Mouse (Mus musculus) adrenal gland (tissue): ENCODE results near the gene Rcc2.

ENCODE experiments used
- intact Hi-C: fragments of 180-260 bp; cut with DNase I; formaldehyde crosslinking; loops from one replicate; pipeline ENCODE4 v1.15.1; 2025

Gene Rcc2

GRCm38 (mm10) chr4:140684141-140684871 lies 16.0 kb upstream of the Rcc2 start:
- intact Hi-C loops = no loop called here

DNA sequence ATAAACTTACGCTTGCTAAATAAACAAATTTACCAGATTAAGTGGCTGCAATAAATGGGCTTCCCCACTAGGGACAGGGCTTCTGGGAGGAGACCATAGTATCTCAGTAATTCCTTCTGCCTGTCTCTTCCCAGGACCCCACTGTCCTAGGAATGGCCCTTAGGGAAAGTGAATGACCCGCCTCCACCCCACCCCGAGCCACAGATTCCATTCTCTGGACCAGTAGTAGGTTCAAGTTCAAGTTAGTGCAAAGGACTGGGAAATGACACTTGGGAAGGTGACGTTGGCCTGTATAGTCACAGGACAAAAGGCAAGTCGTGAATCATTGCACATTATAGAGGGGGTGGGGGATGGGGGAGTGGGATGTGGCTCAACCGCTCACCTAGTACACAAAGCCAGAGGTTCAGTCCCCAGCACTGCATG lies 15.4 kb upstream of the Rcc2 start:
- intact Hi-C loops = no loop called here

GRCm38 (mm10) chr4:140688044-140688825 lies 12.1 kb upstream of the Rcc2 start:
- intact Hi-C loops = no loop called here

DNA sequence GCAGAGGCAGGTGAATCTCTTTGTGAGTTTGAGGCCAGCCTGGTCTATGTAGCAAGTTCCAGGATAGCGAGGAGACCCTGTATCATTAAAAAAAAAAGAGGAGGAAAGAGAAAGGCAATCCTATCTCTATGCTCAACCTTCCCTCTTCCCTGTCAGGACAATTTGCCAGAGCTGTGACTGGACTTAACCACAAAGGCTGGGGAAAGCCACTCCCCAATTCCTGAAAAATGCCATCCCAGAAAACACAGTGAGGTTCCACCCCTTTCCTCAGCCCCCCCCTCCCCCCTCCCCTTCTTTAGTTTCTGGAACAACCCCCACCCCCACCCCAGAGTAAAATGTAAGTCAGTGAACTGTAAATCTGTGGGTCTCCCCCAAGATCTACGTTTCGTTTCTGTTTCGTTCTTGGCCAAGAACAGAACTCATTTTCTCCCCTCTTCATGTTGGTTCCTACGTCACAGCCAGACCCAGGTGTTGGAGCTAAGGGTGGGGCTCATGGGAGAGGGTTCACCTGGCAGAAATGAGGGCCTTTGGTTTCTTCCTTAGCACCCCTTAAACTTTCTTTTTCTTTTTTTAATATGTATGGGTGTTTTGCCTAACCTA lies 11.4 kb upstream of the Rcc2 start:
- intact Hi-C loops = no loop called here

DNA sequence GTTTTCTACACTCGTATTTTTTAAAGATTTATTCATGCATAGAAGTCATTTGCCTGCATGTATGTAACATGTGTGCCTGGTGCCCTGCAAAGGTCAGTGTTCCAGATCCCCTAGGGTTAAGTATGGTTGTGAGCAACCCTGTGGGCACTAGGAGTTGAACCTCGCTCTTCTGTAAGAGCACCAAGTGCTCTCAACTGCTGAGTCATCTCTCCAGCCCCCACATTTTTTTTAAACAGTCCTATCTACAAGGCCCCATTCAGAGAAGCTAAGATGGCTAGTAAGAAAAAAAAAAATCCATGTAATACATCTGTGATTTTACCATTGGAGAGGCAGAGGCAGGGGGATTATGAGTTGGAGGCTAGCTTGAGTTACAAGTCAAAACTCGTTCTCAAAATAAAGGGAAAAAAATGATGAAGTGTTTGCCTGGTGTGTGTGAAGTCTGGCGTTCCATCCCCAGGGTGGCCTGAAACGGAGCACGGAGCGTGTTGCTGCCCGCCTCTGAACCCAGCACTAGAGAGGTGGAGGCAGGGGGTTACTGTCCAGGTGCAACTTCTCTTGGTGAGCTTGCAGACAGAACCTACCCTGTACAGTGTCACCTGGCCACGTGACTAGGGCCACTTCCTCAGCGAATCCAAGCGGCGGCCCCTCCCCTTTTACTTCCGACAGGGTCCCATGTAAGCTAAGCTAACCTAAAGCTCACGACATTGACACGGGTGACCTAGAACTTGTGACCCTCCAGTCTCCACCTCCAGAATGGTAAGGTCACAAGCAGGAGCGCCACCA lies 10.3 kb upstream of the Rcc2 start:
- intact Hi-C loops = no loop called here

- intact Hi-C loops = no loop called here
These were observed 8.9 kb upstream of the Rcc2 start for GRCm38 (mm10) chr4:140691481-140691880.

DNA sequence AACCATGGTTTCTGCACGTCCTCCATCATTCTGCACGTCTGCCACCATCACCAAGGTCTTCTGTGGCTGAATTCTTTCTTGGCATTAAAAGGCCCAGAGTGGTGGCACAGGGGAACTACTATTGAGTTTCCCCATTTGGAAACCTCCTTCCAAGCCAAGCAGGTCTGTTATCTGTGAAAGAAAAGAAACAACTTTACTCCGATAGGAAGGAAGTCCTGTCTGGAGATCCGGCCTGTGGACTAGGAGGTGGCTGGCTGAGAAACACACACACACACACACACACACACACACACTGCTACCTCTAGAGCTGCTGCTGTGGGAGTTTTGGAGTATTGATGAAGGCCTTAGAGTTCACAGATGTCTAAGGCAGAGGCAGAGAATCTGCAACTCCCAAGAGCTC lies 6.8 kb upstream of the Rcc2 start:
- intact Hi-C loops = no loop called here

DNA sequence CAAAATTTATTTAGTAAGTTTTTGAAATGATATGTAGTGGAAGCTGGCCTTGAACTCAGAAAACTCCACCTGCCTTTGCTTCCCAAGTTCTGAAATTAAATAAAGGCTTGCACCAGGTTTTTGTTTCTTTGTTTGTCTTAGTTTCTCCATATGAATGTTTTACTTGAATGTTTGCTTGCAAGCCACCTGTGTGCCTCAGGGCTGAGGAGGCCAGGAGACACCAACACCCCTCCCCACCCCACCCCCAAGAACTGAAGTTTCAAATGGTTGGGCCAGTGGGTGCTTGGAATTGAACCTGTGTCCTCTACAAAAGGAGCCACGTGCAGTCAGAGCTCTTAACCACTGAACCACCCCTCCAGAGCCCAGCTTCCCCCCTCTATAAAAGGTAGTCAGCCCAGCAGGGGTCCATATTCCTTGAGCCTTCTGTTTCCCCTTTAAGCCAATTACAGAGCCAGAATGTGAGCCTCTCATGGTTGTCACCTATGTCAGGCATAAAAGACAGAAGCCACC lies 5.7 kb upstream of the Rcc2 start:
- intact Hi-C loops = no loop called here

DNA sequence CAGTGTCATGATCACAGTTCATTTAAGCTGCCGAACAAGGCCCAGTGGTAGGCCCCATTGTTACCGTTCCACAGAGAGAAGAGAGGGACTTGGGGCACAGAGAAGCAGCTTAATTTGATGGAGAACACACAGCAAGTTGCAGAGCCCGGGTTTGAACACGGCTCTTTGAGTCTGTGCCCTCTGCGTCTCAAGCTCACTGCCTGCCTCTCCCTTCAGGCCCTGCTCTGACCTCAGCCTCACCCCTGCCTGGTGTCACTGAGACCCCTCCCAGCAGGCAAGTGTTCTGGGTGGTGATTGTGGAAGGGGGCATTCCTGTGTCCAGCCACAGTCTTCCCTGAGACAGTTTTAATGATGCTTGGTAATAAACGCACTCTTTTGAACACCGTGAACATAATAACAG lies 5.2 kb upstream of the Rcc2 start:
- intact Hi-C loops = no loop called here

DNA sequence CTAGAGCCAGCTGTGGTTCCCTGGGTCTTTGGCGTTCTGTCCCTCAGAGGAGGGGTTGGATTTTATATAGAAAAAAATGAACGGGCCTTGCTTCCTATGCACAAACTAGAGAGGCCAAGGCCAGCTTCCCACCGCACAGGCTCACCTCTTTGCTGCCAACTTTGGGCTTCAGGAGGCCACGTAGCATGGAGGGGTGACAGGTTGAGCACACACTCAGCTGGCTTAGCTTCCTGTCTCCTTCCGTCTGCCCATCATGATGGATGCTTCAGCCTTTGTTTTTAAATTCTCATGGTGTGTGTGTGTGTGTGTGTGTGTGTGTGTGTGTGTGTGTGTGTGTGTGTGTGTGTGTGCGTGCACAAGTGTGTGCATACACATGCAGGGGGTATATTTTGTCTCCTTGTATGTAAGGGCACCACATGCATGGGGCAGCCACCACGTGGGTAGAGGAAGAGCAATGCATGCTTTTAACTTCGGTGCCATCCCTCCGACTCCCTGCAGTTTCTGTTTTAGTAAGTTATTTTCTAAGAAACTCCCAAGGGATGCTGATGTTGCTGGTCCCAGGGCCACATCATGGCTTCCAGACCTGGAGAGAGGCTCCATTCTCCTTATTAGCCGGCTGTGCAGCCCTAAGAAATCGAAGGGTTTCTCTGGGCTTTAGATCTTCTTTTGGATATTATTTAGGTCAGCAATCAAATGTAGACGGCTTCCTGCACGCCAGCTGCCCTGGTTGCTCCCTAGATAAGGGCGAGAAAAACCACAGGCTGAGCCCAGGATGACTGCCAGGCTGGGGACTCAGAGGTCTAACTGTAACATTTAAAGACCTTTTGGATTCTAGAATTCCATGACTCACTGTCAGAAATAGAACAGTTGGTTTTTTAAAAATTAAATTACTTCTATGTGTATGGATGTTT lies 4.4 kb upstream of the Rcc2 start:
- intact Hi-C loops = no loop called here

DNA sequence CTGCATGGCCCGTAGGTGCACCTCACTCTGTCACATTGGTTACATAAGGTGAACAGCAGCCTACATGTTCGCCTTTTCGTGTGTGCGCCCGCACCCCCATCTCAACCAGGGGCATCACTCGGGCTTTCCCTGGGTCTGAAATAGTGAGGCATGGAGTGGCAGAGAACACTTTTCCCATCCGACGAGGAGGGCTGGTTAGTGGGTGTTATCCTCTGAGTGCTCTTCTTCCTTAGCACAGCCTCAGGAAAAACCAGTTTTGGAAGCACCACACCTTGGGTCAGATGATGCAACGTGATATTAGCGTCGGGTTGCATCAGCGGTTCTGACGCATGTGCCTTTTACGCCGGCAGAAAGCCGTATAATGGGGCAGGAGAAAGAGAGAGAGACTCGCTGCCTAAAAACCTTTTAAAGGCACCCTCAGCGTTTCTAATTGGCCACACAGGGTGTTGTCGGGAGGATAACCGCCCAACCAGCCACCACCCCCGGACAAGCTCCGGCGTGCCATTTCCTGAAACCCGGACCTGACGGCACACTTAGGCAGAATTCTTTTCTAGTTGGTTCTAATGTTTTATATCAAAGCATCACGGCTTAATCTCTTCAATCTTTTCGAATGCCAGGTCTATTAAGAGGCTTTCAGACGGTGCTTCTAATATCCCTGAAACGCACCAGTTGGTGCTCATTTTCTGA lies 757 bp upstream of the Rcc2 start:
- intact Hi-C loops = no loop called here

DNA sequence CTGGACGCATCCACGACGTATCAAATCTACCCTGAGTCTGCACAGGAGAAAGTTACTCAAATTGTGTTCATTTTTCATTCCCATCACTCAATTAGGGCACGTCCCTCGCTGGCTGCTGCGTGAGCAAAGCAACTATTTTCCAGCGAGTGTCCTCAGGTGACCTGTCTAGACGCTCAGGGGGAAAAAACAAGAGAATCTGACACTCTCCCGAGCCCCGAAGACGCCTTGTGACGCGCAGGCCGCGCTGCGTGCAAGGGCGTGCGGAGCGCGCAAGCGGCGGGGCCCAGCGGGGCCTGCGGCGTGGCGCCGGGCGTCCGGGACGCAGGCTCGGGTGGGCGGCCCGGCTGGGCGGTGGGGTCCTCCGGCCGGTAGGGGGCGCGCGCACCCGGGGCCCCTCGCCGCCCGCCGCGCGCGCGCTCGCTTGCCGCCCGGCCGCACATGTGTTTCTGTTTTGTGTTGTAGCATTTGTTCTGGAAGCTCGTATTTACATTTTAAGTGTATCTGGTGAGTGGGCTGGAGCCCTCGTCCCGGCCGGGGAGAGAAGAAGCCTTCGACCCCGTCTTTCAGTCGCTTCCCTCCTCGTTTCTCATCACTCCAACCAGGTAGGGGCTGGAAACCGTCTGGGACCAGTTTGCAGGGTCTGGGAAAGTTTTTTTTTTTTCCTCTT lies 841 bp downstream of the Rcc2 start:
- intact Hi-C loops = no loop called here

DNA sequence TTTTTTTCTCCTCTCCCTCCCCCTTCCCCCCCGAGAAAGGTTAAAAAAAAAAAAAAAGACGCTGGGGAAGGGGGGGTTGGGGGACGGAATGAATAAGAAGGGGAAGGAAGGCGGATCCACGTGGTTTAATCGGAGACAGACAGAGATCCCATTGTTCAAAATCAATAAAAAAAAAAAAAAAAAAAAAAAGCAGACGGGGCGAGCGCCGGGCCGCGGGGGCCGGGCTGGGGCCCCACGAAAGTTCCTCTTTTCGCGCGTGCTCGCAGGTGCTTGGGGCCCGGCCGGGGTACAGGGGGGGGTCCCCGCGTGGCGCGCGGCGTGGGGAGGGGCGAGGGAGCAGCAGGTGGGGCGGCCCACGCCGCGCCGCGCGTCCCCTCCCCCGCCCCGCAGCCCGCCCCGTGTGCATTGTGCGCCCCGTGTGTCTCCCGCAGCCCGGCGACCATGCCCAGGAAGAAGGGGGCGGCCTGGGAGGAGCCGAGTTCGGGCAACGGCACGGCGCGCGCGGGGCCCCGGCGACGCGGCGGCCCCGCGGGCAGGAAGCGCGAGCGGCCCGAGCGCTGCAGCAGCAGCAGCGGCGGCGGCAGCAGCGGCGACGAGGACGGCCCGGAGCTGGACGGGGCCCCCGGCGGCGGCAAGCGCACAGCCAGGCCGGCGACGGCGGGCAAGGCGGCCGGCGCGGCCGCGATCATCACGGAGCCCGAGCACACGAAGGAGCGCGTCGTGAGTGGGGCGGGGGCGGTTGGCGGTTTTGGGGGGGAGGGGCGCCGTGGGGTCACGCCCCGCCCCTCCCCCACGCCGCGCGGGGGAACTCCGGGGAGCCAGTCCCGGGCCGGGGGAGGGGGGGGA lies 1.6 kb downstream of the Rcc2 start:
- intact Hi-C loops = no loop called here

GRCm38 (mm10) chr4:140702611-140703327 lies 2.4 kb downstream of the Rcc2 start:
- intact Hi-C loops = no loop called here

DNA sequence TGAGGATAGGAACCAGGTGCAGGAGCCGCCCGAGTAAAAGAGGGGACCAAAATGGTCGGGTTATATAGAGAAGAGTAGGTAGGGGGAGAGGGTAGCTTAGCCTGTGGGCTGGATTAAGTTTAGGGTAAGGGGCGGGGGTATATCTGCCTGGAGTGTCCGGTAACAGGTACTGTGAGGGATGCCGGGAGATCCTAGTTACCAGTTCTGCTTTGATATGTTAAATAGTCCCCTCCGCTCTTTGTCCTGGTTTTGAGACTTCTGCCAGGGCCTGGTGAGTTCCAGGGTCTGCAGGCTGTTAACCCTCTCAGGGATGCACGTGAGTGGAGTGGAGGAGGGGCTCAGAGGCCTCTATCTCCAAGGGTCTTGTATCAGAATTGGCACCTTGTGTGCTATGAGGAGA lies 3.3 kb downstream of the Rcc2 start:
- intact Hi-C loops = no loop called here

- intact Hi-C loops = no loop called here
These were observed 3.8 kb downstream of the Rcc2 start for GRCm38 (mm10) chr4:140704166-140704565.

DNA sequence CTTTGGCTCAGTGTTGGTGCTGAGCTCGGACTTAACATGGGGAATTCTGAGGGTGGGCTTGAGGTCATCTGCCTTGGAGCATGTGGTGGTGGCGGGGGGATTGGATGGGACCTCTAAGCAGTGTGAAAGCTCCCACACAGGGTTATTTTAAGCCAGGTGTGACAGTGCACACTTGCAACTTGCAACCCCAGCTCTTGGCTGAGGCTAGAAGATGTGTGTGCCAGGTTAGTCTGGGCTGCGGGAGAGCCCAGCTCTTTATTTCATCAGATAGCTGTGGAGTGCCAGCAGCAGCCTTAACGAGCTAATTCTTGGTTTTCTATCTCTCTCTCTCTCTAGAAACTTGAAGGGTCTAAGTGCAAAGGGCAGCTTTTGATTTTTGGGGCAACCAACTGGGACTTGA lies 7.3 kb downstream of the Rcc2 start:
- intact Hi-C loops = no loop called here
